Mouse (Mus musculus) hematopoietic multipotent progenitor cell, adult 10-12 weeks (in vitro differentiated cells): ENCODE data around the gene Gabarap. TPM values are rescaled to one million over a fixed set of nuclear protein-coding genes. Genes with fewer than 3 reads are reported as not detected.

Source experiments
- polyA plus RNA-seq: library from polyadenylated mRNA; stranded (reverse); fragments of >175 nt; gene quantifications from 2 replicates; pipeline ENCODE4 v1.2.3, GENCODE M21; 2012; ENCODE audit warnings: low replicate concordance

The Gabarap gene
- 344 and 452 TPM in 2 replicates for polyA plus RNA-seq

DNA sequence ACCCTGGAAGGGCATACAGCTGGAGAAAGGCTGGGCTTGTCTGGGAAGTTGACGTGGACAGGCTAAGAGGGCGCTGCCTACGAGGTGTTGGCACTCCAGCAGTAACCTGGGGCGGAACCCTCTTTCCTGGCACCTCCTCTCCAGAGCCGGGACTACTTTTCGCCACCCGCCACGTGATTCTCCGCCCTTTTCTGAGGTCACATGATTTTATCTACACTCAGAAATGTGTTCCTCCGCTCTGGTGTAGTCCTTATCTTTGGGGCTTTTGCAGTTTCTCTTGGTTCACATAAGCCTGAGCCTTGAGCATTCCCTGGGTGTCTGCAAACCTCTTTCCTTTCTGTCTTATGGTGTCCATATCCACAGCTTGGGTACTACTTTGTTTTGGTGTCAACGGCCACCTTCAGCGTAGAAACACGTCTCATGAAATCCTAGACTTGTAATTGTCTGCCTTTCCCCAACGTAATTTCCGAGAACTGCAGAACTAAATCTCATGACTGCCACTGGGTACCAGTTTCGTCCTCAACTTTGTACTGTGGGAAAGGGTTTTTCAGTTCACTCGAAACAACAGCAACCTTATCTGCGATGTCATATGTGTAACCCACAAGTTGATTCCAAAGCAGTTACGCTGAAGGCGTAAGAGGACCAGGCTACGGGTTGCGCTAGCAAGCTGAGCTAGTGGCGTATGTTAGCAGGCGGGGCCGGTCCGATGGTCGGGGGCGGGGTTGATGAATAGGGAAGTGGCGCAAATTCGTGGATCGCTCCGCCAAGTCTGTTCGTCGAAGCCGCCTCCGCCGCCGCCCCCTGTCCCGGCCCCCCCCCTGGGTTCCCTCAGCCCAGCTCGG, at the start of gene Gabarap:
TSS of gene Gabarap (plus strand) at position 294 of the 842 bp plus-strand sequence.

DNA sequence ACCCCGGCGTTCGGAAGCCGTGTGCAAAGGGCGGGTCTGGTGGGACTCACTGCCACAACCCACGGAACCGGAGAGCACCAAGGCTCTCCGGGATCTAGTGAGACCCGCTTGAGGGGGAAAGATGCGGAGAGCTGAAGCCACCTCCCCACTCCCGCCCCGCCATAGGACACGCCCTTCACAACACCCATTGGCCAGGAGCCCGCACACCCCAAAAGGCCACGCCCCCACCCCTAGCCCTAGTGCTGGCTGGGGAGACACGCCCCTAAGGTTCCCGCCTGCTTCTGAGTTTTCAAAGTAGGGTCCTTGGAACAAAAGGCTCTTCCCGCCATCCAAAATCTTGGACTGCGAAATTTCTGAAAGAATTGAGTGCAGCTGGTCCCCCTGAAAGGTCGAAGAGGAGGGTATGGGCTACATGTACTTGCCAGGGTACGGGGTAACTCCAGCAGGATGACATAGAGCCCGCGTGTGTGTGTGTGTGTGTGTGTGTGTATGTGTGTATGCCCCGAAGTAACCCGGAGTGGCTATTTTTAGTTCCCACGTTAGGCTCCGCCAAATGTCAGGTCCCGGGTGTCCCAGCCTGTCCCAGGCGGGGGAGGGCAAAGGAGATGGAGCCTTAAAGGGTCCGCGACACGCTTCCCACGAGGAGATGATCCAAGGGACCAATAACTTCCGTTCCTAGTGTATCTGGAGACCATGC, 42.7 kb upstream of the Gabarap start, which contains the start of gene Slc2a4:
TSS of gene Slc2a4 (minus strand) at position 123 of the 697 bp plus-strand sequence.

DNA sequence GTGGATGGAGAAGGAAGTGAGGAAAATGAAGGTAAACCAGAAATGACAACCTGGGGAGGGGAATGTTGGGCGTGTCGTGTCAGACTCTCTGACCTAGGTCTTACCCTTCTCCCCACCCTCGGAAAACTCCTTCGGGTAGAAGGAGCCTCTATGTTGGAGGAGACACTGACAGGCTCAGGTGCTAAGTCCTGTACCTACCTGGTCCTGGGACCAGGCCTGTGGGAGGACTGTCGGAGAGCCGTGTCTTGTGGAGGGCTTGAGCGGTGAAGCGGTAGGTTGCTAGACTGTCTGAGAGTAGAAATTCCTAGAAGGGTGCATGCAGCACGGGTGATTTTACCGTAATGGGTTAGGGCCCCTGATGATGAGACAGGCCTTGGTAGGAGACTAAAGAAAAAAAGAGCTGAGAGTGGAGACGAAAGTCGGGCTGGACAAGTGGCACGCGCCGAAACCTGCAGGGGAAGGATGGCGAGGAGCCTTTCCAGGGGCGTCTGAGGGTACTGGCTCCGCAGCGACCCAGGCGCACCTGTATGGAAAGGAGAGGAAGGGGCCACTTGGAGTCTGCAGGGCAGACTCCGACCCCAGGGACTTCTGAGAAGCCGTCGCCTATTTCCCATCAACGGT, 26.2 kb upstream of the Gabarap start, which contains the start of gene Cldn7:
TSS of gene Cldn7 (plus strand) at position 130 of the 621 bp plus-strand sequence.

DNA sequence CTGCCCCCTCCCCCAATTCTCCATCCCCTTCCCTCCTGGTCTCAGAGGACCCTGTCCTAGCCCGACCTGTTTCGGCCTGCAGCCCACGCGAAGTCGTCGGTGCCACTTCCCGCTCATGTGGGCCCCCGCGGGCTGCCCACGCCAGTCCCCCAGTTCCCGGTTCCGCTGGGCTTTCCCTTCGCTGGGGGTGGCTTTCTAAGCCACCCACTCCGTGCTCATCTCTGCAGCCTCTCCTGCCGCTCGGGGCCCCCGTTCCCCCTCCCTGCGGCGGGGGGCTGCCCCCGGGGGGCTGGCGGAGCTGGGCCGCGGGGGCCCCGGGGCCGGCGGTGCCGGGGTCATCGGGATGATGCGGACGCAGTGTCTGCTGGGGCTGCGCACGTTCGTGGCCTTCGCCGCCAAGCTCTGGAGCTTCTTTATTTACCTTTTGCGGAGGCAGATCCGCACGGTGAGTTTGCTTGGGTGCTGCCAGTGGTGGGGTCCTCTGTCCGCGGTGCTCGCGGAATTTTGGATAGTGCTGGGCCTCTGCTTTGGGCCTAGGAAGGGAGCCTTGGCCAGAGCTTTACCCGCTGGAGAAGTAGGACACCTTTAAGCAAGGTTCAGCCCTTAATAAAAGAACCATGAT, 9.7 kb upstream of the Gabarap start, which contains the start of gene Ctdnep1:
TSS of gene Ctdnep1 (plus strand) at position 16 of the 622 bp plus-strand sequence.

DNA sequence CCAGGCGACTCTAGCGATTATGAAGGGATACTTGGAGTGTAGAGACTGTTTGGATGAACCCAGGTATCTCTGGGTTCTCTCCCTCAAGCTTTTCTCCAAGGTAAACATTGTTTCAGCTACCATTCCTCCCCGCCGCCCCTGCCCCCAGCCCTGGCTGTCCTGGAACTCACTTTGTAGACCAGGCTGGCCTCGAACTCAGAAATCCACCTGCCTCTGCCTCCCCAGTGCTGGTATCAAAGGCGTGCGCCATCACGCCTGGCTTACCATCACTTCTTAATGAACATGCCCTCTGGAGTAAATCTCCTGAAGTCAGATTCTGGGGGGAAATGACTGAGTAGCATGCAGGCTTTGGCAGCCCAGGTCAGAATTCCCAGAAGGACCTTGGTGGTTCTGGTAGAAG, 8.7 kb upstream of the Gabarap start, which contains the start of gene Elp5:
TSS of gene Elp5 (minus strand) at position 293 of the 400 bp plus-strand sequence.

DNA sequence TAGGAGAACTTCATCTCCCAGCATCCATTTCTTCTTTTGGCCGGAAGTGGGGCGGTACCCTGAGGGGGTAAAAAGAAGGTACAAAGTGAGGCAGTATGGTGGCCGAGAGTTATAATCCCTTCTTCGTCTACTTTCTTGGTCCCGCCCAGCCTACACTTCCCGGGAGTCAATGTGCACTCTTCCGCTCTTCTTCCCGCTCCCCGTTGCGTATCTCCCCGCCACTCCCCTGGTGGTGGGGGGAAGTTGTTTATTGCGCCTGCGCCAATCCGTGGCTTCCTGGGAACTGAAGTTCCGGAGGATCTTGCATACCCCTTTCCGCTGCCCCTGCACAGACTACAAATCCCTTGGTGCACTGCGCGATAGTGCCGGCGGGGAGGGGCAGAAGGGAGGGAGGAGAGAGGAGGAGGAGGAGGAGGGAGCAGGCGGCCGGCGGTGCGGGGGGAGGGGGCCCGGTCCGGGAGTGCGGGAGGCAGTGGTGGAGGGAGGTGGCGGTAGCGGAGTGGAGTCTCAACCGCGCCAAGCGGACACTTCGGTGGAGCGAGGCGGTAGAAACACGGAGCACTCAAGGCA, 4.5 kb downstream of the Gabarap start, which contains the start of gene Phf23:
TSS of gene Phf23 (plus strand) at position 387 of the 570 bp plus-strand sequence.

DNA sequence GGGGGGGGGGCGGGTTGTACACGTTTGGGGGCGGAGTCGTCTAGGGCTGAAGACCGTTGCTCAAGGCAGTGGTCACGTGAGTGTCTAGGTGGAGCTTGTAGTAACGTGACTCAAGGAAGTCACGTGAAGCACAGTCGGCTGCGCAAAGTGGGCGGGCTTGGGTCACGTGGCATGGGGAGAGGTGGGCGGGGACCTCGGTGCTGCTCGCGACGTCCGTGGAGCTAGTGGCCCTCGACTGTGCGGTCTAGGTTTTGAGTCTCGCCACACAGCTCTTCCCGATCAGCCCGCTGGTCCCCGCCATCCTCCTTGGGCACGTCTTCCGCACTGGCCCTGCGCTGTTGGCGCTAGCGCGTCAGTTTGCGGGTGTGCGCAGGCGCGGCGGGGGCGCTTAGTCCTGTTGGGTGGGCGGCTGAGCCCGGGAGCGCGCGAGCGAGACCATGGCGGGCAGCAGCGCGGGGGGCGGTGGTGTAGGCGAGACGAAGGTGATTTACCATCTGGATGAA, 9.5 kb downstream of the Gabarap start, which contains the start of gene Dvl2:
TSS of gene Dvl2 (plus strand) at position 200 of the 503 bp plus-strand sequence.

DNA sequence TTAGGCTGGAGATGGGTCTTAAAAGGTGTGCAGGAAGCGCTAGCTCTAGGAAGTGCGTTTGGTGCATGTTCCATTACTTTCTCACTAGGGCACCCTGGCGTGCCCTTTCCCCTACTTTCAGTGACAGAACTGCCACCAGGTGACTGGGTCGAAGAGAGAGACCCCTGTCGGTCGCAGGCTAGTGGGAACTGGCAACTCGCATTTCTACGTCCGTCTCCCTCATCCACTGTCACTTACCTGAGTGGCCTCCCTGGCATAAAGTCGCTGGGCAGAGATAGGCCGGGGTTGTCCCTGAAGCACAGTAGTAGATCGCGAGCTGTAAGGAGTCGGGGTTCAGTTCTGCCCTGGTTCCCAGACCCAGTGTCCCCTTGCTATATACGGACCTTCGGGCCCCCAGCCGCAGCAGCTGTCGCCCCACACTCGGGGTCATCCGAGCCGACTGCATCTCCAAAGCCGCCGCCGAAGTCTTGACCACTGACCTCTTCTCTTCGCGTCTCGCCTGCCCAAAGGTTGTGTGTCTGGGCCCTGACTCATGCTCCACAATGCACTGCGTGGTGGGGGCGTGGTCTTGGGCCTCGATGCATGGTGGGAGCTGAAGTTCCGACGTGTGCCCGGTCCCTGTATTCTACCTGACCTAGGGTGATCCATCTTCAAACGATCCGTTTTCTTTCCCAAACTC, 24.1 kb downstream of the Gabarap start, which contains the start of gene Acadvl:
TSS of gene Acadvl (minus strand) at position 532 of the 679 bp plus-strand sequence.

DNA sequence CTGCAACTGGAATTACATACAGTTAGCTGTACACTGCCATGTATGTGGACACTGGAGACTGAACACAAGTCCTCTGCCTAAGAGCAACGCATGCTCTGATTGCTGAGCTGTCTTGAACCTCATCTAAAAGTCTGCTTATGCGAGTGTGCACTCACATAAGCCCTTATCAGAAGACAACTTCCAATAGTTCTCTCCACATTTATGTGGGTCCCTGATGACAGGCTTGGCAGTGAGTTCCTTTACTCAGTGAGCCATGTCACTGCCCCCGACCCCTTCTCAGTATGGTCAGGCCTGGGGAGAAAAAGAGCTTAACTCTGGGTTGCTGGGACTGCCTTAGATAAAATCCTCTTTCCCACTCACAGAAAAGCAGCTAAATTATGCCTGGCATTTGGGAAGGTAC, 25.7 kb downstream of the Gabarap start, which contains the start of gene Dlg4:
TSS of gene Dlg4 (plus strand) at position 274 of the 400 bp plus-strand sequence.

Other genes starting within 250 kb of the Gabarap start
- gene Polr2a, start 232.5 kb upstream of the Gabarap start, polyA plus RNA-seq: 127 and 149 TPM in 2 replicates
- not detected in 2 replicates for gene Slc35g3, start 229.2 kb upstream of the Gabarap start, polyA plus RNA-seq
- 133 and 229 TPM in 2 replicates for gene Zbtb4, start 225.2 kb upstream of the Gabarap start, polyA plus RNA-seq
- gene Chrnb1, start 195.2 kb upstream of the Gabarap start, polyA plus RNA-seq: 2.3 and 2.5 TPM in 2 replicates
- 0.86 and 1.1 TPM in 2 replicates for gene Fgf11, start 189.3 kb upstream of the Gabarap start, polyA plus RNA-seq
- 0.17 and 0.45 TPM in 2 replicates for gene Tmem102, start 185.5 kb upstream of the Gabarap start, polyA plus RNA-seq
- not detected in 2 replicates for gene Gm39566, start 175.8 kb upstream of the Gabarap start, polyA plus RNA-seq
- not detected in 2 replicates for gene Spem2, start 172.7 kb upstream of the Gabarap start, polyA plus RNA-seq
- gene Spem1, start 169.0 kb upstream of the Gabarap start, polyA plus RNA-seq: not detected in 2 replicates
- 3.5 and 7.7 TPM in 2 replicates for gene Nlgn2, start 153.4 kb upstream of the Gabarap start, polyA plus RNA-seq
- 239 and 507 TPM in 2 replicates for gene Tmem256, start 152.6 kb upstream of the Gabarap start, polyA plus RNA-seq
- 37.9 and 61.0 TPM in 2 replicates for gene Plscr3, start 144.8 kb upstream of the Gabarap start, polyA plus RNA-seq
- gene Tnk1, start 132.4 kb upstream of the Gabarap start, polyA plus RNA-seq: 1.7 TPM in 1 of 2 replicates, not detected in the other
- gene Tmem95, start 113.1 kb upstream of the Gabarap start, polyA plus RNA-seq: not detected in 2 replicates
- gene Kctd11, start 109.7 kb upstream of the Gabarap start, polyA plus RNA-seq: 3.0 and 3.7 TPM in 2 replicates
- gene Acap1, start 95.6 kb upstream of the Gabarap start, polyA plus RNA-seq: 193 and 275 TPM in 2 replicates
- gene 2810408A11Rik, start 90.2 kb upstream of the Gabarap start, polyA plus RNA-seq: 1.1 and 1.5 TPM in 2 replicates
- gene Neurl4, start 90.1 kb upstream of the Gabarap start, polyA plus RNA-seq: 67.4 and 137 TPM in 2 replicates
- 109 and 212 TPM in 2 replicates for gene Gps2, start 77.3 kb upstream of the Gabarap start, polyA plus RNA-seq
- 938 and 1,043 TPM in 2 replicates for gene Eif5a, start 69.2 kb upstream of the Gabarap start, polyA plus RNA-seq
- 0.54 and 2.7 TPM in 2 replicates for gene Ybx2, start 55.3 kb upstream of the Gabarap start, polyA plus RNA-seq
- 15.8 TPM in 1 of 2 replicates, not detected in the other for gene Slc2a4, start 43.0 kb upstream of the Gabarap start, polyA plus RNA-seq
- gene Cldn7, start 26.4 kb upstream of the Gabarap start, polyA plus RNA-seq: 0.27 and 0.88 TPM in 2 replicates
- 123 and 255 TPM in 2 replicates for gene Ctdnep1, start 10.0 kb upstream of the Gabarap start, polyA plus RNA-seq
- 11.9 and 17.1 TPM in 2 replicates for gene Elp5, start 8.6 kb upstream of the Gabarap start, polyA plus RNA-seq
- 67.4 and 84.5 TPM in 2 replicates for gene Phf23, start 4.6 kb downstream of the Gabarap start, polyA plus RNA-seq
- gene Dvl2, start 9.5 kb downstream of the Gabarap start, polyA plus RNA-seq: 49.3 and 51.4 TPM in 2 replicates
- 24.5 and 32.0 TPM in 2 replicates for gene Acadvl, start 24.3 kb downstream of the Gabarap start, polyA plus RNA-seq
- gene Dlg4, start 25.8 kb downstream of the Gabarap start, polyA plus RNA-seq: 12.5 and 18.5 TPM in 2 replicates
- gene Asgr1, start 62.9 kb downstream of the Gabarap start, polyA plus RNA-seq: not detected in 2 replicates
- gene Asgr2, start 101.5 kb downstream of the Gabarap start, polyA plus RNA-seq: 0.13 and 0.17 TPM in 2 replicates
- 0.10 TPM in 1 of 2 replicates, not detected in the other for gene Mgl2, start 139.2 kb downstream of the Gabarap start, polyA plus RNA-seq
- 1.1 and 2.2 TPM in 2 replicates for gene Clec10a, start 165.1 kb downstream of the Gabarap start, polyA plus RNA-seq
- 0.42 and 1.8 TPM in 2 replicates for gene Slc16a11, start 221.6 kb downstream of the Gabarap start, polyA plus RNA-seq
- 4.8 and 6.9 TPM in 2 replicates for gene Slc16a13, start 229.9 kb downstream of the Gabarap start, polyA plus RNA-seq
- gene Bcl6b, start 238.7 kb downstream of the Gabarap start, polyA plus RNA-seq: 1.2 and 1.7 TPM in 2 replicates
- 63.8 and 101 TPM in 2 replicates for gene 0610010K14Rik, start 246.8 kb downstream of the Gabarap start, polyA plus RNA-seq
- 2.8 and 4.1 TPM in 2 replicates for gene Gm21988, start 248.7 kb downstream of the Gabarap start, polyA plus RNA-seq
- gene Rnasek, start 248.7 kb downstream of the Gabarap start, polyA plus RNA-seq: 44.8 and 229 TPM in 2 replicates